Mouse (Mus musculus): Measurements from ENCODE around the gene Cercam. TPM values are rescaled to one million over a fixed set of nuclear protein-coding genes. Genes with fewer than 3 reads are reported as not detected.
A peak's percentile ranks its signal among the peaks of the same experiment; 100 is the strongest.

The Cercam gene
- polyA plus RNA-seq, 1 experiment from 2014 or later, result 18.7 TPM

DNA sequence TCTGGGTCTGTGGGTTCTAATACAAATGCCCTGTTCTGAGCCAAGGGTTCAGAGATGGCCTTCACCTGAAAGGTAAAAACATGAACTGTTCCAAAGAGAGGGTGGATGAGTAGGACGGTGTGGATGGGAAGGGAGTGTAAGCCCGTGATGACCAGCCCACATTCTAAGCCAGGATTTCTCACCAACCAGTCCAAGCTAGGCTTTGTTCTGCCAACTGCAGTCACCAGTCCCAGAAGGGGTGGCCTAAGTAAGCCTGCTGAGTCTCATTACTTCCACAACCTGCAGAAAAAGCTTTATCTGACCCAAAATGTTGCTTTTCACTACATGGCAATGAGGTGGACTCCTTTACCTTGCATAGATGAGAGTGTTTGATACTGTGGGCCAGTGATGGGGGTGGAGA, 24.8 kb upstream of the Cercam start:
- Histone ChIP-seq H3K27me3 (ENCODE audit: control insufficient read depth, insufficient read depth, low read length) (peaks cover 8% of the 10 kb centered on the region; the same call in 1 of the 2 replicates), H3K36me3 (ENCODE audit: control insufficient read depth, insufficient read depth, low read length) (peaks cover 12% of the 10 kb centered on the region), H3K4me2 (replicated peaks; ENCODE audit: low read depth) (no peak overlapping the region), H3K9ac (ENCODE audit: low read length) (no peak overlapping the region), H3K27ac (replicated peaks) (no peak overlapping the region), H3K9me3 (ENCODE audit: control insufficient read depth, low read length) (no peaks in the 10 kb centered on the region), H3K4me3 (ENCODE audit: low read depth, low read length) (no peak overlapping the region), H3K4me1 (replicated peaks; ENCODE audit: control insufficient read depth, insufficient read depth) (no peaks in the 10 kb centered on the region)
- WGBS, result 84% methylated on average over 2 of the region's 2 CpGs
- ATAC-seq (ENCODE audit: low FRiP score, low TSS enrichment) (no peak), DNase-seq (ENCODE audit: low spot score) (no peak)
- TF ChIP-seq CTCF (IDR thresholded peaks at IDR 0.05; ENCODE audit: low read depth), result no peak
- no peak for TF ChIP-seq EP300 (optimal IDR thresholded peaks at IDR 0.05)

DNA sequence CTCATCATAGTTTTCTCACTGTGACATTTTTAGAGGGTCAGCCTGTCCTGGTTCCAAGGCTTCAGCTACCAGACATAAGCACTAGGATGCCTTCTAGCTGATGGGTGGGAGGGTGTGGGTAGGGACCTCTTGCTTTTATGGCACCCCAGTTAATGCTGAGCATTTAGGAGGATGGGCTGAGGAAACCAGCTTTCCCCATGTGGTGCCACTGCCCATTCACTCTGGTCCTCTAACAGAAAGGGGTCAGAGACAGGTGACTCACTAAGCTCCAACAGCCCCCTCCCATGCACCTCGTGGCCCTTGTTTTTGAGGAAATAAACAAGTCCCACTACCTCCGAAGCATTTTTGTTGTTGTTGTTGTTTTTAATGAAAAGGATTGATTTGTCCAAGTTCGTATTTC, 24.3 kb upstream of the Cercam start:
- TF ChIP-seq EP300 (optimal IDR thresholded peaks at IDR 0.05) (no peak), CTCF (IDR thresholded peaks at IDR 0.05; ENCODE audit: low read depth) (no peak)
- Histone ChIP-seq H3K4me2 (replicated peaks; ENCODE audit: low read depth) (no peak overlapping the region), H3K27me3 (ENCODE audit: control insufficient read depth, insufficient read depth, low read length) (peaks cover 8% of the 10 kb centered on the region; the same call in 1 of the 2 replicates), H3K36me3 (ENCODE audit: control insufficient read depth, insufficient read depth, low read length) (peaks cover 12% of the 10 kb centered on the region), H3K4me3 (ENCODE audit: low read depth, low read length) (no peak overlapping the region), H3K9ac (ENCODE audit: low read length) (no peak overlapping the region), H3K27ac (replicated peaks) (no peak overlapping the region), H3K9me3 (ENCODE audit: control insufficient read depth, low read length) (no peaks in the 10 kb centered on the region), H3K4me1 (replicated peaks; ENCODE audit: control insufficient read depth, insufficient read depth) (no peaks in the 10 kb centered on the region)
- WGBS, result 51% methylated on average over 3 of the region's 3 CpGs
- no peak for DNase-seq (ENCODE audit: low spot score)
- no peak for ATAC-seq (ENCODE audit: low FRiP score, low TSS enrichment)

DNA sequence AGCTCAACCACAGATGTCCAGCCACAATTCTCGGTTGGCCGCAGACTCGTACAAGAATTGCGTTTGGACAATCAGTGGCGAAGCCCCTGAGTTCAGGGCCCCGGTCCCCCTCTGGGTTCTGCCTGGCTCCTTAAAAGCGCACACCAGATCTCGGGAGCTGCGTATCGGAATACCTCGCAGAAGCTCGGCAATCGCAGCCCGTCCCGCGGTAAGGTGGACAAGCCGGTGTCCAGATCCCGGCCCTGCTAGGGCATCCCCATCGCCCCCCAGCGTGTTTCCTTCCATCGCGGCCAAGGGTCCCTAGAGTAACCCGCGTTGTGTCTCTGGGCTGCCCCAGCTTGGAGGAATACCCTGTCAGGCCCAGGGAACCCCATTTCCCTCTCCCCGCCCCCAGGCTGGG, 23.3 kb upstream of the Cercam start:
- no peak for DNase-seq (ENCODE audit: low spot score)
- ATAC-seq (ENCODE audit: low FRiP score, low TSS enrichment), result no peak
- Histone ChIP-seq H3K4me2 (replicated peaks; ENCODE audit: low read depth) (no peak overlapping the region), H3K4me3 (ENCODE audit: low read depth, low read length) (no peak overlapping the region), H3K4me1 (replicated peaks; ENCODE audit: control insufficient read depth, insufficient read depth) (no peaks in the 10 kb centered on the region), H3K36me3 (ENCODE audit: control insufficient read depth, insufficient read depth, low read length) (peaks cover 12% of the 10 kb centered on the region), H3K9ac (ENCODE audit: low read length) (no peak overlapping the region), H3K9me3 (ENCODE audit: control insufficient read depth, low read length) (no peaks in the 10 kb centered on the region), H3K27me3 (ENCODE audit: control insufficient read depth, insufficient read depth, low read length) (peaks cover 8% of the 10 kb centered on the region; the same call in 1 of the 2 replicates), H3K27ac (replicated peaks) (no peak overlapping the region)
- TF ChIP-seq EP300 (optimal IDR thresholded peaks at IDR 0.05) (no peak), CTCF (IDR thresholded peaks at IDR 0.05; ENCODE audit: low read depth) (no peak)
- 41% methylated on average over 25 of the region's 25 CpGs for WGBS

DNA sequence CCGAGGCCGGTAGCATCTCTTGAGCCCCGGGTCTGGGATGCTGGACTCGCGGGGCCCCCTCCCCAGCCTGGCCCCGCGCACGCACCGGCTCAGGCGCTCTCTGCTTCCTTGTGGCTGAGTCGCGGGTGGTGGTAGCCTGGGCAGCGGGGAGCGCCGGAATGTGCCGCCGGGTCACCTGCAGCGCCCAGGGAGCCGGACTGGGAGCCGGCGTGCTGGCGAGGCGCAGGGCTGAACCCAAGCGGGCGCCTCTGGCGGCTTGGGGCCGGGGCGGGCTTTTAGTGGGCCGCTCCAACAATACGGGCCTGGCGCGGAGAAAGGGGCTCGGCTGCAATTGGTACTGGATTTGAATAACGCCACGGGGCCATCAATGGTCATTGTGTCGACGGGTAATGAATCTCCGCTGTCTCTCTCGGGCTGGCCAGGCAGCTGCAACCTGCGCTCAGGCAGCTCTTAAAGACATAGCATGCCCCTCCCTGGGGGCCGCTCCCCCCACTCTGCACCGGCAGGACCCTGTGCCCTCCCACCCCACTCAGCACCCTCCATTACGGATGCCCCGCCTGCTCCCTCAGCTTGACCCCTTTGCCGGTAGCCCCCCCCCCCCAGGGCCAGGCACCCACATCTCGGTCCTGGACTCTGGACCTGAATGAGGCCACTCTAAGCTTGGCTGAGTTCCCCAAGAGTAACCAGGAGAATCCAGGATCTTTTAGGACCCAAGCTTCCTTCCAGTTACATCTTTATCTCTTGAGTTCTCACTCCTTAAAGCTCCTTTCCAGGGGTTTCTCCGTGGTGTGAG, 22.7 kb upstream of the Cercam start:
- 23% methylated on average over 47 of the region's 47 CpGs for WGBS
- peaks cover 8% of the 10 kb centered on the region; the same call in 1 of the 2 replicates for H3K27me3 ChIP-seq (ENCODE audit: control insufficient read depth, insufficient read depth, low read length)
- H3K4me2 ChIP-seq (replicated peaks; ENCODE audit: low read depth), result no peak overlapping the region
- H3K36me3 ChIP-seq (ENCODE audit: control insufficient read depth, insufficient read depth, low read length), result peaks cover 12% of the 10 kb centered on the region
- H3K4me3 ChIP-seq (ENCODE audit: low read depth, low read length), result no peak overlapping the region
- no peak for DNase-seq (ENCODE audit: low spot score)
- H3K9ac ChIP-seq (ENCODE audit: low read length), result 0 out of 2 replicates have a peak overlapping the region, but pooled peaks have one; percentile 4
- H3K9me3 ChIP-seq (ENCODE audit: control insufficient read depth, low read length), result no peaks in the 10 kb centered on the region
- ATAC-seq (ENCODE audit: low FRiP score, low TSS enrichment), result no peak
- no peaks in the 10 kb centered on the region for H3K4me1 ChIP-seq (replicated peaks; ENCODE audit: control insufficient read depth, insufficient read depth)
- no peak overlapping the region for H3K27ac ChIP-seq (replicated peaks)
- TF ChIP-seq CTCF (IDR thresholded peaks at IDR 0.05; ENCODE audit: low read depth) (no peak), EP300 (optimal IDR thresholded peaks at IDR 0.05) (no peak)

DNA sequence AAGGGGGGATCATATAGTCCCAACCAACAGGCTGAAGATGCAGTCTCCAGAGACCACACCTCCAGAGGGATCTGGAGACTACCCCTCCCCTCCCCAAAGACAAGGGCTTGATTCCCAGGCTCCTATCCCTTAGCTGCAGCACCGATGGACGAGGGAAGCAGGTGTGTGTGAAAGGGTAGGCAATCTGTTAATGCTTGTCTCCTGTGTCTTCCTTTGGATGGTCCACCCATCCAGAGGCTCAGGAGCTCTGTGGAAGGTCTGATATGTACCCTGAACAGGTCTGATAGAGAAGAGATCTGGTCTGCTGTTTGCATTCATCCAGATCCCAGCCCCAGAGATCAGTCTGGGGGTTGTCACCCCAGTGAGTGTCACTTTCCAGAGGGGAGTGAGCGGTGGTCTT, 22.1 kb upstream of the Cercam start:
- no peak overlapping the region for H3K4me2 ChIP-seq (replicated peaks; ENCODE audit: low read depth)
- H3K4me1 ChIP-seq (replicated peaks; ENCODE audit: control insufficient read depth, insufficient read depth), result no peaks in the 10 kb centered on the region
- no peak overlapping the region for H3K9ac ChIP-seq (ENCODE audit: low read length)
- peaks cover 10% of the 10 kb centered on the region; the same call in 1 of the 2 replicates for H3K36me3 ChIP-seq (ENCODE audit: control insufficient read depth, insufficient read depth, low read length)
- WGBS, result 53% methylated on average over 3 of the region's 3 CpGs
- DNase-seq (ENCODE audit: low spot score), result no peak
- ATAC-seq (ENCODE audit: low FRiP score, low TSS enrichment), result no peak
- TF ChIP-seq CTCF (IDR thresholded peaks at IDR 0.05; ENCODE audit: low read depth) (no peak), EP300 (optimal IDR thresholded peaks at IDR 0.05) (no peak)
- peaks cover 8% of the 10 kb centered on the region; the same call in 1 of the 2 replicates for H3K27me3 ChIP-seq (ENCODE audit: control insufficient read depth, insufficient read depth, low read length)
- no peak overlapping the region for H3K4me3 ChIP-seq (ENCODE audit: low read depth, low read length)
- no peaks in the 10 kb centered on the region for H3K9me3 ChIP-seq (ENCODE audit: control insufficient read depth, low read length)
- H3K27ac ChIP-seq (replicated peaks), result no peak overlapping the region

DNA sequence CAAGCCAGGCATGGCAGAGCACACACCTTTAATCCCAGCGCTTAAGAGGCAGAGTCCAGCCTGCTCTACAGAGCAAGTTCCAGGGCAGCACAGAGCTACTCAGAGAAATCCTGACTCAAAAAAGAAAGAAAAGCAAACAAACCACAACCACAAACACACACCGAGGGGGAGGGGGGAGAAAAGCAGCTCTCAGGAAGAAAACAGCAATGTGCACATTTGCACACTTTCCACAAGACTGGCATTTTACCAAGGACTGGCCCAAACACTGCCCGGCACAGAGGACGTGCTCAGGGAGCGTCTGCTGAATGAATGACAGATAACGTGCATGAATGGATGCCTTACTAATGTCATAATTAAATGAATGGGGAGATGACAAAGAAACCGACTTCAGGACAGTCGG, 19.9 kb upstream of the Cercam start:
- no peak overlapping the region for H3K4me2 ChIP-seq (replicated peaks; ENCODE audit: low read depth)
- no peak overlapping the region for H3K27ac ChIP-seq (replicated peaks)
- H3K9me3 ChIP-seq (ENCODE audit: control insufficient read depth, low read length), result no peaks in the 10 kb centered on the region
- DNase-seq (ENCODE audit: low spot score) (no peak), ATAC-seq (ENCODE audit: low FRiP score, low TSS enrichment) (no peak)
- H3K36me3 ChIP-seq (ENCODE audit: control insufficient read depth, insufficient read depth, low read length), result no peaks in the 10 kb centered on the region
- TF ChIP-seq CTCF (IDR thresholded peaks at IDR 0.05; ENCODE audit: low read depth), result no peak
- TF ChIP-seq EP300 (optimal IDR thresholded peaks at IDR 0.05), result no peak
- no peaks in the 10 kb centered on the region for H3K4me1 ChIP-seq (replicated peaks; ENCODE audit: control insufficient read depth, insufficient read depth)
- H3K9ac ChIP-seq (ENCODE audit: low read length), result no peak overlapping the region
- 54% methylated on average over 8 of the region's 8 CpGs for WGBS
- peaks cover 8% of the 10 kb centered on the region; the same call in 1 of the 2 replicates for H3K27me3 ChIP-seq (ENCODE audit: control insufficient read depth, insufficient read depth, low read length)
- no peak overlapping the region for H3K4me3 ChIP-seq (ENCODE audit: low read depth, low read length)

Data from stomach, postnatal 0 days (tissue).